Mouse (Mus musculus): ENCODE results near the gene Irs1. TPM values are rescaled to one million over a fixed set of nuclear protein-coding genes. Genes with fewer than 3 reads are reported as not detected.

The Irs1 gene
- polyA plus RNA-seq, 1 experiment, result 11.1 TPM

DNA sequence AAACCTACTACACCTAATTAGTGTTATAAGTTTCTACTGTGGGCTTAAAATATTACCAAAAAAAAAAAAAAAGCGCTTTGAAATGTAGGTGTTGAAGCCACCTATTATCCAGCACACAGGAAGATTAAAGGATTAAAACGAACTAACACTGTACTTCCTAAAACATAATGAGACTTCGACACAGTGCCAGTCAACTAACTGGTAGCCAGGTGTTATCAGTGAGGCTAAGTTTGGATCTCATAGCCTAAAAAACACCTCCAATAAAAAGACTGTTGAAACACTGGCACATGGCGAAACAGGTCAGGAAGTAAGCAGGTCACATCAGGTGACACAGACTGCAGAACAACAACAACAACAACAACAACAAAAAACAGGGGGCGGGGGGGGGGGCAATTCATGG is 29.6 kb downstream of the Irs1 start:
- DNase-seq, result no peak
- Histone ChIP-seq H3K4me1 (ENCODE audit: control insufficient read depth, insufficient read depth, low read length) (peaks cover 7% of the 10 kb centered on the region), H3K4me3 (replicated peaks; ENCODE audit: extremely low read depth, low read depth, low read length) (no peak overlapping the region)
- no peak for TF ChIP-seq CTCF (IDR thresholded peaks at IDR 0.05; ENCODE audit: insufficient read depth, low read length)
- no peak for TF ChIP-seq POLR2A (IDR thresholded peaks at IDR 0.05; ENCODE audit: borderline replicate concordance, extremely low read depth, low read depth, low read length)
- 78% methylated on average over 5 of the region's 5 CpGs for WGBS

DNA sequence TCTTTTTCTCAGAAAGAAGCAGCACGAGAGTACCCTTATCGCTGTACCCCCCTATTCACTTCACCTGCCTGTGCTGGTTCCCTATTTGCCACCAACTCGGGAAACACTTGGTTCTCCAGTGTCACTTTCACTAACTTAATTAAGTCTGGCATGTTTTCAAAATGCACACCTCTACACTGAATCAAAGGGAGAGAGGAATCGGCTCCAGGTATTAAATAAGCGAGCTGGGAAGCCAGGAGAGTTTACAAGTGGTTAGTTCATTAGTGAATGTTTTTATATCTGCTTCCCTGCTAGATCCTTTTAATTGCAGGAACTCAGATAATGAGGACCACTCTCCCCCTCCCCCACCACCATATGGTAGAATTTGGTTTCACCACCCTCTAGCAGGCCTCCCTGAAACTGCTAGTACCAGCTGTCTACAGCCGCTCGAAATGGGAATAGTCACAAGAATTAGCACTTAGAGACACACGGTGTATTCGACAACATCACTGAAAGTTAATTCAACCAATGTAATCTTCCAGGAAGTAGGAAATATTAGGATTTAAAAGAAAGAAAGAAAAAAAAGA is 30.1 kb downstream of the Irs1 start:
- H3K4me1 ChIP-seq (ENCODE audit: control insufficient read depth, insufficient read depth, low read length), result peaks cover 6% of the 10 kb centered on the region
- DNase-seq, result no peak
- 66% methylated on average over 9 of the region's 9 CpGs for WGBS
- TF ChIP-seq CTCF (IDR thresholded peaks at IDR 0.05; ENCODE audit: insufficient read depth, low read length) (no peak), POLR2A (IDR thresholded peaks at IDR 0.05; ENCODE audit: borderline replicate concordance, extremely low read depth, low read depth, low read length) (no peak)
- no peak overlapping the region for H3K4me3 ChIP-seq (replicated peaks; ENCODE audit: extremely low read depth, low read depth, low read length)

DNA sequence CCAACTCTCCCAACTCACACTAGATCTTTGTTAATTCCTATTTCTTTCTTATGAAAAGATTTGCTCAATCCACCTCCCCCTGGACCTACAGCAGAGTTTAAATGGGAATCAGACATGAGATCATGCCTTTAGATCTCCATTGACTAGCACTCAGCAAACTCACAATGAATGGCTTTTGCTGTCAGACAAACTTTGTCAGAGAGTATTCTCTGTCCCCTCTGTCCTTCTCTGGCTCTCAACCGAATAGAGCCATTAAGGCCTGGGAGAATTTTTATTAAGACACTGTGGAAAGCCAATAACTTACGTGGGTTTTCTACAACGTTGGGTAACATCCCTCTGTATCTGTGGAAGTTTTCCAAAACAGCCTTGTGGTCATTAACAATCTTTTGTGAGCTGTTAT is 31.2 kb downstream of the Irs1 start:
- peaks cover 6% of the 10 kb centered on the region for H3K4me1 ChIP-seq (ENCODE audit: control insufficient read depth, insufficient read depth, low read length)
- TF ChIP-seq POLR2A (IDR thresholded peaks at IDR 0.05; ENCODE audit: borderline replicate concordance, extremely low read depth, low read depth, low read length), result no peak
- no peak for TF ChIP-seq CTCF (IDR thresholded peaks at IDR 0.05; ENCODE audit: insufficient read depth, low read length)
- no peak overlapping the region for H3K4me3 ChIP-seq (replicated peaks; ENCODE audit: extremely low read depth, low read depth, low read length)
- WGBS, result 76% methylated on average over 3 of the region's 3 CpGs
- DNase-seq, result no peak

DNA sequence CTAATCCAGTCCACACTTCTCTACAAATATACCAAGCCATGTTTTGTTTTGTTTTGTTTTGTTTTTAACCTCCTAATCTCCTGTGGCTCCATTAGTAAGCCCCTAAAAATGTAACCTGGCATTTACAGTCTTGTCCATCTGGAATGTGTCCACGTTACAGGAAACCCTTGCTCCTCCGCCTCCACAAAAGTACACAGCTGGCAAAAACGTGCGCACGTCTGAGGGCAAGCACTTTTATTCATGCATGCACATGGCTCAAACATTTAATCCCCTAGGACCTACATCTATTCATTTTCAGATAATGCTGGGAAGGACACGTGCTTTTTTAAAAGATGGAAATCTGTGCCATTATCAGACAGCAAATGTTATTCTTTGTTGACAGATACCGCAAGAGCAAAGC is 32.9 kb downstream of the Irs1 start:
- no peak overlapping the region for H3K4me3 ChIP-seq (replicated peaks; ENCODE audit: extremely low read depth, low read depth, low read length)
- TF ChIP-seq POLR2A (IDR thresholded peaks at IDR 0.05; ENCODE audit: borderline replicate concordance, extremely low read depth, low read depth, low read length), result no peak
- no peak for TF ChIP-seq CTCF (IDR thresholded peaks at IDR 0.05; ENCODE audit: insufficient read depth, low read length)
- DNase-seq, result no peak
- peaks cover 12% of the 10 kb centered on the region for H3K4me1 ChIP-seq (ENCODE audit: control insufficient read depth, insufficient read depth, low read length)
- WGBS, result 40% methylated on average over 7 of the region's 7 CpGs

DNA sequence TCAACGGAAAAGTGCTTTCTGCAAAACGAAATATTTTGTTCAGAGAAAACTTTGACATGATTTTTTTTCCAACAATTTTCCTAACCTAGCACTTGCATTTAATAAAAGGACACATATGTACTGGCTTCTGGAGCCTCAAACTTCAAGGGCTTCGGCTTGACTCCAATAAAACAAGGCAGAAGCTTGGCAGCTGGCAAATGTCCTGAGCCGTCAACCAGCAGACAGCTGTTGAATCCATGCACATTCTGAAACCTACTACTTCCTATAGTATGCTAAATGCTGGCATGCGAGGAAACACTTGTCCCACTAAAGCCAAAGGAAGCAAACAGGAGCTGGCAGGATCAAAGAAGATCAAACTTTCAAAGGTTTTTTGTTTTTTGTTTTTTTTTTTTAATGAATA is 33.8 kb downstream of the Irs1 start:
- no peak for DNase-seq
- Histone ChIP-seq H3K4me3 (replicated peaks; ENCODE audit: extremely low read depth, low read depth, low read length) (no peak overlapping the region), H3K4me1 (ENCODE audit: control insufficient read depth, insufficient read depth, low read length) (peaks cover 14% of the 10 kb centered on the region)
- 48% methylated on average over 5 of the region's 5 CpGs for WGBS
- TF ChIP-seq CTCF (IDR thresholded peaks at IDR 0.05; ENCODE audit: insufficient read depth, low read length) (no peak), POLR2A (IDR thresholded peaks at IDR 0.05; ENCODE audit: borderline replicate concordance, extremely low read depth, low read depth, low read length) (no peak)

DNA sequence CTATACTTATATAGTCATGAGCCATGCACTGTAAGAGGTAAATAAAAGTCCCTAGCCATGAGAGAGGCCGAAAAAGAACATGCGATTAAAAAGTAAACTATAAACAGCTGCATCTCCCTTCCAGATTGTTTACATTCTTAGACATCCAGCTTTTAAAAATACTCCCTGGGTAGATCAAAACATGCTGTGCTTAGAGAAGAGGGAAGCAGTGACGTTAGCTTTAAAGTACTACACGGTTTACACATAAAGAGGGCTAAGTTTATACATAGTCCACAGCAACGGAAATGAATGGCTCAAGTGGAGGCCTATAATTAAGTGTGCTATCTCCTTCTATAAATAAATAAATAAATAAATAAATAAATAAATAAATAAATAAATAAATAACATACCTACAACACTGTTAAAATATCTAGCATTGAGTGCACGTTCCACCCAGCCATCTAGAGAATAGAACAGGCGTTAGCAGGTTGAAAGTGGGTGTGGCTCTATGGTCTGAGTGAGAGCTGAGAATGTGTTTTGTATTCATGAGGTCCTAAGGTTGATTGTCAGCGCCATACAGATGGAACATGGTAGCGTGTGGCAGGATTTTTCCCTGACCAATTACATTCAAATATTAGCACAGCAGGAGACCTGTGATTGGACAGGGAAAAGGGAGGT is 37.3 kb downstream of the Irs1 start:
- WGBS, result 53% methylated on average over 9 of the region's 9 CpGs
- DNase-seq, result no peak
- no peak for TF ChIP-seq POLR2A (IDR thresholded peaks at IDR 0.05; ENCODE audit: borderline replicate concordance, extremely low read depth, low read depth, low read length)
- no peak for TF ChIP-seq CTCF (IDR thresholded peaks at IDR 0.05; ENCODE audit: insufficient read depth, low read length)
- no peak overlapping the region for H3K4me3 ChIP-seq (replicated peaks; ENCODE audit: extremely low read depth, low read depth, low read length)
- peaks cover 14% of the 10 kb centered on the region for H3K4me1 ChIP-seq (ENCODE audit: control insufficient read depth, insufficient read depth, low read length)

DNA sequence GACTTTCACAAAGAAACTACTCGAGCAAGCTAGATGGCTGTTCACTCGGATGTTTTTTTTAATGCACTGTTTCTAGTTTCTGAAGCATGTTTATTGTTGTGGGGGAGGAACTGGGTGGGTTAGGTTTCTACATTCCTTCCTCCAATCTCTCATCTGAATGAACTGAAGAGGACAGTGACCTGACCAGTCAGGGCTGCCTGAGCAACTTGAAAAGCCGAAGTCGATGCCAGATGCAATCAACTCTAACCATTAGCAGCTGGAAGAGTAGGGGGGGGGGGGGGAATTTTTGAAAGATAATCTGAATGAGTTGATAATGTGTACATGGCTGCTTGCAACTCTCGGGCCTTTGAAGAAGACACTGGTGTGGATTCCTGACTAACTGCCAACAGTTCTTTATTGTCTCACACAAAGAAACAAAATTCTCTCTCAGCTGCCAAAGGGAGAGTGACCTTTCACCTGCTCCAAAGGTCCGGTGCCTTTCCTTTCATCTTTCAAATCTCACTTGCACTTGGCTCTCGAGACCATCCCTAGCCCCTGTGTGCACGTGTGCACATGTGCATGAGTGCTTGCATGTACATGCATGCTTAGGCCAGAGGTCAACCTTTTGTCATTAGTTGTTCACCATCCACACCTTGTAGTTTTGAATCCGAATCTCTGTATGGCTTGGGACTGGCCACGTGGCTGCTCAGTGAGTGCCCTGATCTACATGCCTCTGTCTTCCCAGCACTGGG is 43.8 kb downstream of the Irs1 start:
- DNase-seq, result no peak
- TF ChIP-seq POLR2A (IDR thresholded peaks at IDR 0.05; ENCODE audit: borderline replicate concordance, extremely low read depth, low read depth, low read length) (no peak), CTCF (IDR thresholded peaks at IDR 0.05; ENCODE audit: insufficient read depth, low read length) (no peak)
- peaks cover 17% of the 10 kb centered on the region for H3K4me1 ChIP-seq (ENCODE audit: control insufficient read depth, insufficient read depth, low read length)
- 41% methylated on average over 10 of the region's 10 CpGs for WGBS
- no peak overlapping the region for H3K4me3 ChIP-seq (replicated peaks; ENCODE audit: extremely low read depth, low read depth, low read length)

DNA sequence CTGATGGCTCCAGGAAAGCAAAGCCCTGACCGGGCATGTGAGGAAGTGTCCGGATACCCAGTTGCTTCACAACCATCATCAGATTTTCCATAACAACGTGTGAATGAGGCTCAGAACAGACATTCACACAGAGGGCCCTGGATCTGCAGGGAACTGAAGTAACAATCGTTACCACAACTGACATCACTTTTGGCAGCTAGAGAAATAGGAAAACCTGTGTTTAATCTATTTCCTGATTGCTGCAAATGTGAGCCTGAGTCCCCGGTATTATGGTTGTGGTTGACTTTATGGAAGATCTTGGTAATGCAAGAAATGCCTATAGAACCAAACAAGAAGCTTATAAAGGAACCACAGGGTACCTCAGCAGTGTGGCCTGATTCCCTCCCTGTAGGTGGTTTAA is 46.2 kb downstream of the Irs1 start:
- DNase-seq, result no peak
- Histone ChIP-seq H3K4me1 (ENCODE audit: control insufficient read depth, insufficient read depth, low read length) (peaks cover 20% of the 10 kb centered on the region), H3K4me3 (replicated peaks; ENCODE audit: extremely low read depth, low read depth, low read length) (no peak overlapping the region)
- 33% methylated on average over 5 of the region's 5 CpGs for WGBS
- TF ChIP-seq CTCF (IDR thresholded peaks at IDR 0.05; ENCODE audit: insufficient read depth, low read length), result no peak
- TF ChIP-seq POLR2A (IDR thresholded peaks at IDR 0.05; ENCODE audit: borderline replicate concordance, extremely low read depth, low read depth, low read length), result no peak

DNA sequence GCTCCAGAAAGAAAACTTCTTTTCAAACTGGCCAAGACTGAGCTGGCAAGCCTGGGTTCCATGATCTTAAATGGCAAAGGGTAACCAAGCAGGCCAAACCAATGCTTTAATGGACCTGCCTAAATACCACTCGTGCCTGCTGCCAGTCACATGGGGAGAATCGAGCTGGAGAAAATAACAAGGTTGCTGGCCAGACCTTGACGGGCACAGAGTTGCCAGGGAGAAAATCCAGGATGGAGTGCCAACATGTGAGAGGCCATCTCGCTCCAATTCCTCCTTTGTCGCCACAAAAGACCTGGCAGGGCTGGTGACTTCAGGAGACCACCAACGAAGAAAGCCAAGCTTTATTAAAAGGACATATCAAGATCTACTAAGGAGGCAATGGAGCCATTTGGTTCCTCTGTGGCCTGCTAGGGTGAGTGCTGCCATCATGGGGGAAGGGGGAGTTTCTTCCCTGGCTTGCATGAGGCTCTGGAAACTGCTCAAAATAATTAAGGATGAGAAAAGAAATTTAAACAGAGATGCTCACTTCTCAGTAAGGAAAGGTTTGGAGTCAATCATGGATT is 47.9 kb downstream of the Irs1 start:
- H3K4me1 ChIP-seq (ENCODE audit: control insufficient read depth, insufficient read depth, low read length), result peaks cover 31% of the 10 kb centered on the region
- WGBS, result 72% methylated on average over 6 of the region's 6 CpGs
- DNase-seq, result no peak
- TF ChIP-seq POLR2A (IDR thresholded peaks at IDR 0.05; ENCODE audit: borderline replicate concordance, extremely low read depth, low read depth, low read length) (no peak), CTCF (IDR thresholded peaks at IDR 0.05; ENCODE audit: insufficient read depth, low read length) (no peak)
- no peak overlapping the region for H3K4me3 ChIP-seq (replicated peaks; ENCODE audit: extremely low read depth, low read depth, low read length)
